In genomic region chr17:45548541-45549512, GRCm38 (mm10) we compare ENCODE assay signal across 9 mouse cellular contexts. TPM values are rescaled to one million over a fixed set of nuclear protein-coding genes. Genes with fewer than 3 reads are reported as not detected.
A peak's percentile ranks its signal among the peaks of the same experiment; 100 is the strongest.
DNase-seq lines count a peak whose midpoint lies in the region; ATAC-seq and TF ChIP-seq lines count a peak whose summit lies in the region.
"Had no signal": no experiment of that assay in that cellular context is flagged by ENCODE, and none has a peak within 500 bp of the region (broad histone marks: within the 10 kb centered on the region; RNA-seq: fewer than 3 reads in every experiment).

No protein-coding gene starts in this region.

- peaks cover 71% of the 10 kb centered on the region for H3K27me3 ChIP-seq in kidney, embryonic 15.5 days
- peaks cover 50% of the 10 kb centered on the region for H3K27me3 ChIP-seq in embryonic facial prominence, embryonic 12.5 days

- no peaks in the 10 kb centered on the region for H3K36me3 ChIP-seq in kidney, embryonic 15.5 days
- peaks cover 8% of the 10 kb centered on the region for H3K36me3 ChIP-seq in embryonic facial prominence, embryonic 12.5 days

- H3K27ac ChIP-seq in kidney, embryonic 15.5 days, result no peak overlapping the region; the same call in 1 of the 2 replicates
- peak overlapping the region; percentile 83 for H3K27ac ChIP-seq in embryonic facial prominence, embryonic 12.5 days
- peak overlapping the region; percentile 88 for H3K27ac ChIP-seq in left cerebral cortex, adult 2 months

- H3K4me2 ChIP-seq in kidney, embryonic 15.5 days, result peak overlapping the region; percentile 83
- peak overlapping the region; percentile 72 for H3K4me2 ChIP-seq in embryonic facial prominence, embryonic 12.5 days (replicated peaks)

- peak; percentile 55 for TF ChIP-seq CTCF in left cerebral cortex, adult 2 months (IDR thresholded peaks at IDR 0.05)

- no peaks in the 10 kb centered on the region for H3K9me3 ChIP-seq in kidney, embryonic 15.5 days (replicated peaks)
- H3K9me3 ChIP-seq in embryonic facial prominence, embryonic 12.5 days, result no peaks in the 10 kb centered on the region

- ATAC-seq in kidney, embryonic 15.5 days (replicated peaks; ENCODE audit: low FRiP score), result peak; percentile 34
- peak; percentile 48 for ATAC-seq in embryonic facial prominence, embryonic 12.5 days (ENCODE audit: insufficient number of reproducible peaks, insufficient read depth, low FRiP score, low TSS enrichment)
- no peak for ATAC-seq in megakaryocyte-erythroid progenitor cell, adult 5-6 weeks (replicated peaks; ENCODE audit: low FRiP score, low TSS enrichment, poor library complexity, severe bottlenecking)

- peaks cover 36% of the 10 kb centered on the region for H3K4me1 ChIP-seq in kidney, embryonic 15.5 days
- H3K4me1 ChIP-seq in embryonic facial prominence, embryonic 12.5 days, result peaks cover 33% of the 10 kb centered on the region

- no peak for DNase-seq in kidney, adult 9 months
- peak; percentile 47 for DNase-seq in T-cell, adult 2 months (ENCODE audit: low spot score)
- peak; percentile 61 to 62 for DNase-seq in left cerebral cortex, adult 2 months (ENCODE audit: extremely low spot score in 1 of 2, low spot score in 2 of 2)
- DNase-seq in neural tube, embryonic 10.5 days (ENCODE audit: extremely low spot score, low spot score), result peak; percentile 78
- DNase-seq in urinary bladder, adult 18-20 months (ENCODE audit: low spot score in 2 of 2), result no peak

- peak overlapping the region; percentile 61 for H3K9ac ChIP-seq in kidney, embryonic 15.5 days
- H3K9ac ChIP-seq in embryonic facial prominence, embryonic 12.5 days, result peak overlapping the region; percentile 93

- 4% methylated on average over 45 of the region's 68 CpGs for WGBS in kidney, embryonic 15.5 days
- 4% methylated on average over 44 of the region's 68 CpGs for WGBS in embryonic facial prominence, embryonic 12.5 days

- intact Hi-C loops in left cerebral cortex, adult 2 months (cut with DNase I), result no loop called here

- peak overlapping the region; percentile 57 for H3K4me3 ChIP-seq in kidney, embryonic 15.5 days (replicated peaks)
- peak overlapping the region; percentile 79 for H3K4me3 ChIP-seq in embryonic facial prominence, embryonic 12.5 days
- H3K4me3 ChIP-seq in left cerebral cortex, adult 2 months, result peak overlapping the region; percentile 75

RNA-seq across cellular contexts. Expression of gene Tmem151b, which starts 0.7 kb away (rescaled TPM):
- polyA plus RNA-seq in kidney, embryonic 15.5 days (2015; fragmentation: Nextera tagmentation; extraction: Ambion mirVana), result 3.1 and 3.4 TPM in 2 replicates
- polyA plus RNA-seq in embryonic facial prominence, embryonic 12.5 days (2016; fragmentation: Nextera tagmentation; extraction: Ambion mirVana), result 9.2 and 11.1 TPM in 2 replicates
- total RNA-seq in left cerebral cortex, adult 2 months (2021), result 100 to 1,000 TPM; 132 to 133 TPM
- not detected in 2 replicates for total RNA-seq in megakaryocyte-erythroid progenitor cell, adult 5-6 weeks (2014; fragmentation: Nextera tagmentation)
- not detected in 2 replicates for total RNA-seq in megakaryocyte-erythroid progenitor cell, adult 5-6 weeks (2017)

RNA-seq across cellular contexts. Expression of gene Nfkbie, which starts 6.7 kb away (rescaled TPM):
- polyA plus RNA-seq in kidney, embryonic 15.5 days (2015; fragmentation: Nextera tagmentation; extraction: Ambion mirVana), result 5.3 and 5.7 TPM in 2 replicates
- polyA plus RNA-seq in embryonic facial prominence, embryonic 12.5 days (2016; fragmentation: Nextera tagmentation; extraction: Ambion mirVana), result 6.7 and 8.3 TPM in 2 replicates
- 1 to 10 TPM; 2.3 to 2.4 TPM for total RNA-seq in left cerebral cortex, adult 2 months (2021)
- total RNA-seq in megakaryocyte-erythroid progenitor cell, adult 5-6 weeks (2014; fragmentation: Nextera tagmentation), result 4.2 and 6.0 TPM in 2 replicates
- 3.2 and 3.9 TPM in 2 replicates for total RNA-seq in megakaryocyte-erythroid progenitor cell, adult 5-6 weeks (2017)

RNA-seq across cellular contexts. Expression of gene Slc35b2, which starts 14.8 kb away (rescaled TPM):
- 142 TPM in 2 replicates for polyA plus RNA-seq in kidney, embryonic 15.5 days (2015; fragmentation: Nextera tagmentation; extraction: Ambion mirVana)
- polyA plus RNA-seq in embryonic facial prominence, embryonic 12.5 days (2016; fragmentation: Nextera tagmentation; extraction: Ambion mirVana), result 108 and 109 TPM in 2 replicates
- 10 to 100 TPM; 21.5 to 26.3 TPM for total RNA-seq in left cerebral cortex, adult 2 months (2021)
- total RNA-seq in megakaryocyte-erythroid progenitor cell, adult 5-6 weeks (2014; fragmentation: Nextera tagmentation), result 46.9 and 74.5 TPM in 2 replicates
- 27.7 and 60.3 TPM in 2 replicates for total RNA-seq in megakaryocyte-erythroid progenitor cell, adult 5-6 weeks (2017)

RNA-seq across cellular contexts. Expression of gene Hsp90ab1, which starts 24.2 kb away (rescaled TPM):
- 1,881 and 1,940 TPM in 2 replicates for polyA plus RNA-seq in kidney, embryonic 15.5 days (2015; fragmentation: Nextera tagmentation; extraction: Ambion mirVana)
- polyA plus RNA-seq in embryonic facial prominence, embryonic 12.5 days (2016; fragmentation: Nextera tagmentation; extraction: Ambion mirVana), result 1,470 and 1,480 TPM in 2 replicates
- total RNA-seq in left cerebral cortex, adult 2 months (2021), result 1,000 to 10,000 TPM; 1,492 to 1,507 TPM
- 1,847 and 1,911 TPM in 2 replicates for total RNA-seq in megakaryocyte-erythroid progenitor cell, adult 5-6 weeks (2014; fragmentation: Nextera tagmentation)
- 2,660 and 3,319 TPM in 2 replicates for total RNA-seq in megakaryocyte-erythroid progenitor cell, adult 5-6 weeks (2017)

RNA-seq across cellular contexts. Expression of gene Tcte1, which starts 25.6 kb away (rescaled TPM):
- 0.14 and 0.22 TPM in 2 replicates for polyA plus RNA-seq in kidney, embryonic 15.5 days (2015; fragmentation: Nextera tagmentation; extraction: Ambion mirVana)
- polyA plus RNA-seq in embryonic facial prominence, embryonic 12.5 days (2016; fragmentation: Nextera tagmentation; extraction: Ambion mirVana), result 1.4 and 1.6 TPM in 2 replicates
- total RNA-seq in left cerebral cortex, adult 2 months (2021), result 1 to 10 TPM; 1.1 to 1.3 TPM
- not detected in 2 replicates for total RNA-seq in megakaryocyte-erythroid progenitor cell, adult 5-6 weeks (2014; fragmentation: Nextera tagmentation)
- total RNA-seq in megakaryocyte-erythroid progenitor cell, adult 5-6 weeks (2017), result not detected in 2 replicates
- total RNA-seq: adrenal gland, postnatal 36 days had no signal

Comparison
In these comparisons a context has a peak if more than half of its experiments do, and no peak if none do; other contexts are left out.
1. DNase-seq: peak in T-cell, adult 2 months (single experiment), left cerebral cortex, adult 2 months (2 of 2) and neural tube, embryonic 10.5 days (single experiment); none in kidney, adult 9 months (single experiment) and urinary bladder, adult 18-20 months (0 of 2).
2. RNA of gene Tmem151b, which starts 0.7 kb away (total RNA-seq): 132 to 133 TPM in left cerebral cortex, adult 2 months; not detected in megakaryocyte-erythroid progenitor cell, adult 5-6 weeks; every median in the first group is over 100 times any median in the second.
3. Peak in every context shown above with its lines, with median percentiles within 50 percentile points of each other: H3K4me3 ChIP-seq.